Mouse (Mus musculus) kidney, embryonic 15.5 days (tissue): ENCODE results near the gene Ap1s3. TPM values are rescaled to one million over a fixed set of nuclear protein-coding genes. Genes with fewer than 3 reads are reported as not detected.

ENCODE experiments used
- ATAC-seq: fragments of 200-750 bp; cut with Nextera tagmentation; replicated peaks from 2 replicates; pipeline ENCODE4 v1.8.0; 2017; ENCODE audit warnings: moderate TSS enrichment; ENCODE audit not compliant: low FRiP score
- H3K27ac ChIP-seq: fragments of 300-500 bp; sonication (generic); 2 replicates; pipeline ENCODE4 v1.5.1; 2015; ENCODE audit warnings: mild to moderate bottlenecking, inconsistent platforms
- H3K27me3 ChIP-seq: fragments of 300-500 bp; sonication (generic); 2 replicates; pipeline ENCODE4 v1.6.1; 2015; ENCODE audit warnings: inconsistent platforms
- H3K36me3 ChIP-seq: fragments of 300-500 bp; sonication (generic); 2 replicates; pipeline ENCODE4 v1.6.1; 2015; ENCODE audit warnings: inconsistent platforms
- H3K4me1 ChIP-seq: fragments of 300-500 bp; sonication (generic); 2 replicates; pipeline ENCODE4 v1.6.1; 2015; ENCODE audit warnings: inconsistent platforms
- H3K4me2 ChIP-seq: fragments of 300-500 bp; sonication (generic); 2 replicates; pipeline ENCODE4 v1.6.1; 2015; ENCODE audit warnings: moderate library complexity, mild to moderate bottlenecking, inconsistent platforms
- H3K4me3 ChIP-seq: fragments of 300-500 bp; sonication (generic); replicated peaks from 2 replicates; pipeline ENCODE4 v1.5.1; 2015; ENCODE audit warnings: mild to moderate bottlenecking, inconsistent platforms
- H3K9ac ChIP-seq: fragments of 300-500 bp; sonication (generic); 2 replicates; pipeline ENCODE4 v1.6.1; 2015; ENCODE audit warnings: mild to moderate bottlenecking, inconsistent platforms
- H3K9me3 ChIP-seq: fragments of 300-500 bp; sonication (generic); replicated peaks from 2 replicates; pipeline ENCODE4 v1.6.1; 2016; ENCODE audit warnings: inconsistent platforms
- WGBS: fragments of 180-500 bp; shearing (Covaris S2); methylation state at CpG from one replicate; pipeline ENCODE4 v1.1.7; 2015; ENCODE audit warnings: mixed read lengths; 5-methylcytosine and 5-hydroxymethylcytosine counted together
- polyA plus RNA-seq: library from polyadenylated mRNA; unstranded; fragments of >200 nt; fragmentation: Nextera tagmentation; extraction: Ambion mirVana; gene quantifications from 2 replicates; pipeline ENCODE4 v1.2.1, GENCODE M21; 2015

Ap1s3 gene
- polyA plus RNA-seq, 1 experiment from 2014 or later = 1.3 TPM

- no peaks in the 10 kb centered on the region for H3K9me3 ChIP-seq
- 29% methylated on average over 1 of the region's 1 CpGs for WGBS
- no peak overlapping the region for H3K27ac ChIP-seq
- H3K27me3 ChIP-seq = no peaks in the 10 kb centered on the region
- ATAC-seq = no peak
- no peaks in the 10 kb centered on the region for H3K36me3 ChIP-seq
- H3K4me3 ChIP-seq = no peak overlapping the region
- H3K9ac ChIP-seq = no peak overlapping the region
- no peak overlapping the region for H3K4me2 ChIP-seq
- no peaks in the 10 kb centered on the region for H3K4me1 ChIP-seq
Measured at GRCm38 (mm10) chr1:79657411-79657810, 14.4 kb downstream of the Ap1s3 start.

- H3K27ac ChIP-seq = no peak overlapping the region
- H3K36me3 ChIP-seq = no peaks in the 10 kb centered on the region
- no peak overlapping the region for H3K9ac ChIP-seq
- H3K4me2 ChIP-seq = no peak overlapping the region
- no peaks in the 10 kb centered on the region for H3K9me3 ChIP-seq
- no peak overlapping the region for H3K4me3 ChIP-seq
- ATAC-seq = 0 out of 2 replicates have a peak, but pooled peaks have one; percentile 15
- no peaks in the 10 kb centered on the region for H3K27me3 ChIP-seq
- WGBS = 53% methylated on average over 4 of the region's 4 CpGs
- no peaks in the 10 kb centered on the region for H3K4me1 ChIP-seq
Measured at GRCm38 (mm10) chr1:79655819-79656555, 15.8 kb downstream of the Ap1s3 start.

GRCm38 (mm10) chr1:79654948-79655347 is 16.8 kb downstream of the Ap1s3 start:
- Histone ChIP-seq H3K4me2 (no peak overlapping the region), H3K9me3 (no peaks in the 10 kb centered on the region), H3K36me3 (no peaks in the 10 kb centered on the region), H3K4me1 (no peaks in the 10 kb centered on the region), H3K27me3 (no peaks in the 10 kb centered on the region), H3K27ac (no peak overlapping the region), H3K9ac (no peak overlapping the region), H3K4me3 (no peak overlapping the region)
- WGBS = 96% methylated on average over 2 of the region's 2 CpGs
- no peak for ATAC-seq

GRCm38 (mm10) chr1:79643411-79644110 is 28.2 kb downstream of the Ap1s3 start:
- Histone ChIP-seq H3K27me3 (no peaks in the 10 kb centered on the region), H3K9me3 (no peaks in the 10 kb centered on the region), H3K27ac (no peak overlapping the region), H3K36me3 (no peaks in the 10 kb centered on the region), H3K9ac (no peak overlapping the region), H3K4me1 (no peaks in the 10 kb centered on the region; the same call in 1 of the 2 replicates), H3K4me2 (no peak overlapping the region), H3K4me3 (no peak overlapping the region)
- ATAC-seq = no peak
- WGBS = 88% methylated on average over 6 of the region's 6 CpGs

GRCm38 (mm10) chr1:79642680-79643079 is 29.1 kb downstream of the Ap1s3 start:
- Histone ChIP-seq H3K27me3 (no peaks in the 10 kb centered on the region), H3K36me3 (no peaks in the 10 kb centered on the region), H3K4me1 (no peaks in the 10 kb centered on the region; the same call in 1 of the 2 replicates), H3K4me2 (no peak overlapping the region), H3K4me3 (no peak overlapping the region), H3K9ac (no peak overlapping the region), H3K27ac (no peak overlapping the region), H3K9me3 (no peaks in the 10 kb centered on the region)
- no peak for ATAC-seq
- WGBS = 96% methylated on average over 3 of the region's 3 CpGs

- no peaks in the 10 kb centered on the region for H3K27me3 ChIP-seq
- 74% methylated on average over 6 of the region's 6 CpGs for WGBS
- H3K4me1 ChIP-seq = no peaks in the 10 kb centered on the region; the same call in 1 of the 2 replicates
- H3K9ac ChIP-seq = no peak overlapping the region
- H3K27ac ChIP-seq = no peak overlapping the region
- H3K4me2 ChIP-seq = no peak overlapping the region
- no peaks in the 10 kb centered on the region for H3K36me3 ChIP-seq
- no peak overlapping the region for H3K4me3 ChIP-seq
- H3K9me3 ChIP-seq = no peaks in the 10 kb centered on the region
- no peak for ATAC-seq
Measured at GRCm38 (mm10) chr1:79641355-79641754, 30.4 kb downstream of the Ap1s3 start.

- Histone ChIP-seq H3K27me3 (no peaks in the 10 kb centered on the region), H3K36me3 (no peaks in the 10 kb centered on the region), H3K27ac (no peak overlapping the region), H3K4me2 (no peak overlapping the region), H3K4me1 (no peaks in the 10 kb centered on the region; the same call in 1 of the 2 replicates), H3K9me3 (no peaks in the 10 kb centered on the region), H3K9ac (no peak overlapping the region), H3K4me3 (no peak overlapping the region)
- ATAC-seq = 0 out of 2 replicates have a peak, but pooled peaks have one; percentile 36
- WGBS = 65% methylated on average over 7 of the region's 7 CpGs
Measured at GRCm38 (mm10) chr1:79640151-79640550, 31.6 kb downstream of the Ap1s3 start.

GRCm38 (mm10) chr1:79639683-79640082 is 32.1 kb downstream of the Ap1s3 start:
- H3K4me1 ChIP-seq = no peaks in the 10 kb centered on the region; the same call in 1 of the 2 replicates
- no peak overlapping the region for H3K27ac ChIP-seq
- H3K4me2 ChIP-seq = no peak overlapping the region
- no peaks in the 10 kb centered on the region for H3K27me3 ChIP-seq
- ATAC-seq = no peak
- no peaks in the 10 kb centered on the region for H3K36me3 ChIP-seq
- WGBS = 67% methylated on average over 5 of the region's 5 CpGs
- H3K4me3 ChIP-seq = no peak overlapping the region
- H3K9me3 ChIP-seq = no peaks in the 10 kb centered on the region
- H3K9ac ChIP-seq = no peak overlapping the region

GRCm38 (mm10) chr1:79639107-79639506 is 32.7 kb downstream of the Ap1s3 start:
- Histone ChIP-seq H3K9me3 (no peaks in the 10 kb centered on the region), H3K9ac (no peak overlapping the region), H3K27me3 (no peaks in the 10 kb centered on the region), H3K4me1 (no peaks in the 10 kb centered on the region), H3K4me2 (no peak overlapping the region), H3K4me3 (no peak overlapping the region), H3K27ac (no peak overlapping the region), H3K36me3 (no peaks in the 10 kb centered on the region)
- 51% methylated on average over 6 of the region's 6 CpGs for WGBS
- no peak for ATAC-seq

GRCm38 (mm10) chr1:79637768-79638167 is 34.0 kb downstream of the Ap1s3 start:
- H3K4me2 ChIP-seq = no peak overlapping the region
- H3K27me3 ChIP-seq = no peaks in the 10 kb centered on the region
- H3K9ac ChIP-seq = no peak overlapping the region
- H3K4me3 ChIP-seq = no peak overlapping the region
- no peaks in the 10 kb centered on the region for H3K36me3 ChIP-seq
- ATAC-seq = no peak
- no peaks in the 10 kb centered on the region for H3K9me3 ChIP-seq
- no peaks in the 10 kb centered on the region for H3K4me1 ChIP-seq
- H3K27ac ChIP-seq = no peak overlapping the region
- WGBS = 95% methylated on average over 2 of the region's 2 CpGs

GRCm38 (mm10) chr1:79631521-79631920 is 40.3 kb downstream of the Ap1s3 start:
- Histone ChIP-seq H3K4me3 (no peak overlapping the region), H3K27me3 (no peaks in the 10 kb centered on the region), H3K4me1 (no peaks in the 10 kb centered on the region), H3K9ac (no peak overlapping the region), H3K9me3 (no peaks in the 10 kb centered on the region), H3K27ac (no peak overlapping the region), H3K36me3 (no peaks in the 10 kb centered on the region), H3K4me2 (no peak overlapping the region)
- WGBS = 84% methylated on average over 4 of the region's 4 CpGs
- ATAC-seq = no peak; the same call in 1 of the 2 replicates

GRCm38 (mm10) chr1:79629726-79630125 is 42.0 kb downstream of the Ap1s3 start:
- no peaks in the 10 kb centered on the region for H3K9me3 ChIP-seq
- H3K27me3 ChIP-seq = no peaks in the 10 kb centered on the region
- no peaks in the 10 kb centered on the region for H3K4me1 ChIP-seq
- 55% methylated on average over 5 of the region's 5 CpGs for whole genome bisulfite sequencing
- no peak overlapping the region for H3K9ac ChIP-seq
- no peaks in the 10 kb centered on the region for H3K36me3 ChIP-seq
- H3K4me2 ChIP-seq = no peak overlapping the region
- ATAC-seq = no peak
- no peak overlapping the region for H3K4me3 ChIP-seq
- no peak overlapping the region for H3K27ac ChIP-seq
